Mouse (Mus musculus) heart, adult 11 months (tissue): ENCODE data around the gene Ltbp3.

Experiments
- DNase-seq: peaks from one replicate; pipeline ENCODE4 v3.0.0; 2022

Gene Ltbp3

DNA sequence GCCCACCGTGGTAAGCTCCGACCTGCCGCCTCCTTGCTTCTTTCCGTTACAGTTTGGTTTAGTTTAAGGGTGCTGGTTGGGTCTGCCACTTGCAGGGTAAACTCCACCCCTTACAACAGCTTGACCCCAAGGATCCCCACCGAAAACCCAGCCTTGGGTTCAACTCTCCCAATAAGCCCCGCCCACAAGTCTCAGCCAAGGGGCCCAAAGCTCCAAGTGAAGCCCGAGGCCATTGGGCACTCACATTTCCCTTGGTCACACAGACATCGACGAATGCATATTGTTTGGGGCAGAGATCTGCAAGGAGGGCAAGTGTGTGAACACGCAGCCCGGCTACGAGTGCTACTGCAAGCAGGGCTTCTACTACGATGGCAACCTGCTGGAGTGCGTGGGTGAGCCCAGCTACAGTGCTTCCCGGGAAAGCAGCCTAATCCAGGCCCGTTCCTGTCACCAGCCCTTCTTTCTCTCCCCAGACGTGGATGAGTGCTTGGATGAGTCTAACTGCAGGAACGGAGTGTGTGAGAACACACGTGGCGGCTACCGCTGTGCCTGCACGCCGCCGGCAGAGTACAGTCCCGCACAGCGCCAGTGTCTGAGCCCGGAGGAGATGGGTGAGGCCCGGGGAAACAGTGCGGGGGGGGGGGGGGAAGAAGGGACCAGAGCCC is 15.7 kb downstream of the Ltbp3 start:
- DNase-seq: no peak

DNA sequence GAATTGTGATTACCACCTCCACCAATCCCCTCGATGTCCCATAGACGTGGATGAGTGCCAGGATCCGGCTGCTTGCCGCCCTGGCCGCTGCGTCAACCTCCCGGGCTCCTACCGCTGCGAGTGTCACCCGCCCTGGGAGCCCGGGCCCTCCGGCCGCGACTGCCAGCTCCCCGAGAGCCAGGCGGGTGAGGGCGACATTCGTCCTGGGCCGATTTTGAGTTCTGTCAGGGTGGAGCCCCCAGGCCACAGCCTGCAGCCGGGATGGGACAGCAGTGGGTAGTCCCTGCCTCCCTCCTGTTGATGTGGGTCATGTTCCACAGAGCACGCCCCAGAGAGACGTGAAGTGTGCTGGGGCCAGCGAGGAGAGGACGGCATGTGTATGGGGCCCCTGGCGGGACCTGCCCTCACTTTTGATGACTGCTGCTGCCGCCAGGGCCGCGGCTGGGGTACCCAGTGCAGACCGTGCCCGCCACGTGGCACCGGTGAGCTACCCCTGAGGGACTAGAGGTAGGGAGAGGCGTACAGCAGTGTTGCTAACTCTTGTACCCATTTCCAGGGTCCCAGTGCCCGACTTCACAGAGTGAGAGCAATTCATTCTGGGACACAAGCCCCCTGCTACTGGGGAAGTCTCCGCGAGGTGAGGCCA is 16.4 kb downstream of the Ltbp3 start:
- DNase-seq: peak; percentile 91

DNA sequence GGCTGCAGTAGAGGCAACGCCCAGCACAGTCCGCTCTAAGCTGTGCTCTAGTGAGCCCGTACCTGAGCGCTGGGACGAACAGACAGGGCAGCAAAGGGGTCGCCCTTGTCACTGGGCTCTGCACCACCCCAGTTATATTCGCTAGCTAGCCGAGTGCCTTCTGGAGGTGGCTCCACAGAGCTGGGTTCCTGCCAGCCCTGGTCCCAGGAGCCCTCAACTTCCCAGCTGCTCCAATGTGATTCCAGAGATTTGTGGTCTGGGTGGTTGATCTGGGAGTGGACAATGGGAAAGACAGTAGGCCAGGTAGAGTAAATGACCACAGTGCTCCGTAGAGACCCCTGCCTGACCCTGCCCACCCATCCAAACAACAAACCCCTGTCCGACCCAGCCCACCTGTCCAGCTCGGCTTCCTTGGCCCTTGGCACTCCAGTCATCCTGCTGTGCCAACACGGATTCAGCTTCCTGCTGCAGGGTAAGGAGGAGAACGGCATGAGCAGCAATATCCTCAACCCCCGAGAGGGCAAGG is 18.2 kb downstream of the Ltbp3 start:
- peak; percentile 90 for DNase-seq

DNA sequence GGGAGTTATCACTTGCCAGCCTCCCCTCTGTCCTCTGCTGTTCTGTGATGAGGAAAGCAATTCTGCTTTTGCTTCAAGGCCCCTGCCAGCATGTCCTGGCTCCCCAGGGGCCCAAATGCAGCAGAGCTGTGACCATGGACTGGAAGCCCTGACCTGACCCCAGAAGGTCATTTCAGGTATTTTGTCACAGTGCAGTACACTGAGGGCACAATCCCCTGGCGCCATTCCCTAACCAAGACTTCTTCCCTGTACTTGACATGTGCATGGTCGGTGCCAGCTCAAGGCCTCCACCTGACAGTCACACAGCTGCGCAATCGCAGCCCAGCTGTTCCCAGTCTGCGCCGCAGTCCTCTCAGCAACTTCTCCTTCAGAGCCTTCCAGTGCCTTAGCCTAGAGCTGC is 22.5 kb downstream of the Ltbp3 start:
- DNase-seq: no peak

DNA sequence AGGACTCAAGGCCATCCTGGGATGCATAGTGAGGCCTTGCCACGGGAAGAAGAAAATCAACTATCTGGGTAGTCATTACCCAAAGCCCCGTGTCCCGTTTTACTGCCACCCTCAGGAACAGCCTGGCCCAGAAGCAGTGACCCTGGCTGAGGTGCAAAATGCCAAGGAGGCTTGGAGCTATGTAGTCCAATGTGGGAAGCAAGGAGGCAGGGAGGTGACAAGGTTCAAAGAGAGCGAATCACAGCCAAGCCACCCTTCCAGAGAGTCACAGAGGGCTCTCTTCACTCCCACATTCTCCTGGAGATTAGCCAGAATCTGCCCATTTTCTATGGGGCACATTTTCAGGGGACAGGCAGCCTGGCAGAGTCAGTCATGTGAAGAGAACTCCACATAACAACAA is 26.6 kb downstream of the Ltbp3 start:
- no peak for DNase-seq

- DNase-seq: peak; percentile 95
Measured at GRCm38 (mm10) chr19:5770311-5770710, 29.6 kb downstream of the Ltbp3 start.

DNA sequence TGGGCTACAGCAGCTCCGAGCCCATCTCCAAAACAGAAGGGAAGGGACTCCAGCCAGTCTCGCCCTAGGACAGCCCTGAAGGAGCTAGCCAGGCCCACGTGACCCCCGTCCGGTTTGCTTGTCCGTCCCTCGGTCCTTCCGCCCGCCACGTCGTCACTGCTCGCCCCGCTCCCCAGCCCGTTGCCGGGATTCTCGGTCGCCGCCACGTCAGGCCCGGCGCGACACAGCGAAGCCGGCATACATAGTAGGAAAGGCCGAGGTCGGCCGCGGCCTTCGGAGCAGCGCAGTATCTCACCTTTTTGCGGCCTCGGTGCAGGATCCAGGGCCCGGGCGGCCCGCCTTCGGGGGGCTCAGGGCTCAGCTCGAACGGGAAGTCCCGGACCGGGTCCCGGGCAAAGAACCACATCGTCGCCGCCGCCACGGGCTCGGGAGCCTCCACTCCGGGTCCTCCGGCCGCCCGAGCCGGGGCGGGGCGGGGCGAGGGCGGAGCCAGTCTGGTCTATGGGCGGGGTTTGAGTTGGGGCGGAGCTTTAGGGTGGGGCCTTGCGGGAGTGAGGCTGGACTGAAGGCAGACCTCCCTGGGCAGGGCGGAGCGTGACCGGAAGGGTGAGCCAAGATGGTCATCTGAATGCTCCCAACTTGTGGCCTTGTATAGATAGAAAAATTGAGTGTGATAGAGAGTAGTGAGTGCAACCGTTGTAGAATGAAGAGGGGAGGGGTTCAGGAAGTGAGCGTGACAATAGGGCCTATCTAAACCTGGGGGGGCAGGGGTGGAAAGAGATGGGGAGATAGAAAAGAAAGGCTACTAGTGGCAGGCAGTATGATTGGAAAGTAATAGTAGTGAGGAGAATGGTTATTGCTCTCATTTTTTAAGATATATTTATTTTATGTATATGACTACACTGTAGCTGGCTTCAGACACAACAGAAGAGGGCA is 30.5 kb downstream of the Ltbp3 start, which contains the start of gene Scyl1:
Scyl1 (minus strand) TSS at position 495 of the 936 bp plus-strand sequence.
- DNase-seq: peak; percentile 100

GRCm38 (mm10) chr19:5777387-5778032 is 36.8 kb downstream of the Ltbp3 start:
- no peak for DNase-seq

DNA sequence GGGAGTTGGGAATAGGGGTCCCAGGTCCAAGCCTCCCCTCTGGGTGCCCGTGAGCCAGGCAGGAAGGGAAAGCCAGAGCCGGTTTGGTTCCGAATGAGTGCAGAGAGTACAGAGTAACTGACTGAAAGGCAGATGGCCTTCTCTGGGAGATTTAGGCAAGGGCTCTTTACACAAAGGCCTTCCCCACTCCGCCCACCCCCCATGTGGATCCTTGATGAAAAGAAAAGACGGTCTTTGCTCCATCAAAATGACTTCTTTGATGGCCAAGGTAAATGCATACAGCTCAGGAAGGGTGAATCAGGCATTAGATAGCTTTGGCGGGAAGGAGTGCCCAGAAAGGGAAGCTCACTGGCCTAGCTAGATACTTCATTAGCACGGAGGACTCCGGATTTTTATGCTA is 37.6 kb downstream of the Ltbp3 start:
- DNase-seq: no peak

DNA sequence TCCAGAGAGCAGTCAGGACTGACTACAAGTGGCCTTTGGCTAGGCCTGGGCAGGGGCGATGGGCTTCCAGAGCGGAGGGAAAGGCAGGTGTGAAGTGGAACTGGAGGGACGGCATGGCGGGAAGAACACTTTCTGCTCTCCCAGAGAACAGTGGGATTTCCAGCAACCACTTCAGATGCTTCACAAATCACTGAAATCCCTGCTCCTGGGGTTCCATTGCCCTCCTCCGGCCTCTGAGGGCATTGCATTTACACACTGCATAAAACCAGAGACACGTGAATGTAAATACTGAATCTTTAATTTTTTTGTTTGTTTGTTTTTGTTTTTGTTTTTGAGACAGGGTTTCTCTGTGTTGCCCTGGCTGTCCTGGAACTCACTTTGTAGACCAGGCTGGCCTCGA is 39.5 kb downstream of the Ltbp3 start:
- DNase-seq: no peak

DNA sequence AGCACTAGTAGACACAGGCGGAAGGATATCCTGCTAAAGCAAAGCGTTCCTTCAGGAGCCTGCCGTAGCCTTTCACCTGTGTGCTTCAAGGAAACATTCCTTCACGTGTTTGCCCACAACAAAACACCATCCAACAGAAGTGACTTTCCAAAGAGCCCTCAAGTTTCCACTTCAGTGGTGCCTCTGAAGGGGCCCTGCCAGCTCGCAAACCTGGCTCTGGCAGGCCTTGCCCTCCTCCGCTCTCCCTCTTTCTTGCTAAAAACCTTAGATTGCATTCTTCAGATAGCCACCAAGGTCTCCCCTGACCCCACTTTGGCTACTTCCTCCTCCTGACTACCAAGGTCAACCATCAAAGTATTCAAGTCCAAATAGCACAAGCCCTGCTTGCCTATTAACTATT is 40.8 kb downstream of the Ltbp3 start:
- no peak for DNase-seq

DNA sequence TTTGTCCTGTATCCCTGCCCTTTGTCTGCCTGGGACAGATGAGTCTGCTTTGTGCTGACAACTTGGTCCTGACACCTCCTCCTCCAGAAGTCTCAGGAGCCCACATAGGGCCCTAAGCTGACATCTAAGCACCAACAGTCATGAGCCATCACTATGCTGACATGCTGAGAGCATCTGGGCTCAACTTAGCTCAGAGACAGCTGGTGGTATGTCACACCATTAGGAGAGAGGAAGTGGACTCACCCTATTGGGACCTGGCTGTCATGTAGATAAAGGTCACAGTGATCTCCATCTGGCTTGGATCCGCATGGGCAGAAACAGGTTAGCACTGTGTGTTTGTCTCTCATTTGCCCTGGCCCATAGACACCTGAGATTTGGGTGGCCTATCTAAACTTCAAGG is 41.4 kb downstream of the Ltbp3 start:
- DNase-seq: no peak

DNA sequence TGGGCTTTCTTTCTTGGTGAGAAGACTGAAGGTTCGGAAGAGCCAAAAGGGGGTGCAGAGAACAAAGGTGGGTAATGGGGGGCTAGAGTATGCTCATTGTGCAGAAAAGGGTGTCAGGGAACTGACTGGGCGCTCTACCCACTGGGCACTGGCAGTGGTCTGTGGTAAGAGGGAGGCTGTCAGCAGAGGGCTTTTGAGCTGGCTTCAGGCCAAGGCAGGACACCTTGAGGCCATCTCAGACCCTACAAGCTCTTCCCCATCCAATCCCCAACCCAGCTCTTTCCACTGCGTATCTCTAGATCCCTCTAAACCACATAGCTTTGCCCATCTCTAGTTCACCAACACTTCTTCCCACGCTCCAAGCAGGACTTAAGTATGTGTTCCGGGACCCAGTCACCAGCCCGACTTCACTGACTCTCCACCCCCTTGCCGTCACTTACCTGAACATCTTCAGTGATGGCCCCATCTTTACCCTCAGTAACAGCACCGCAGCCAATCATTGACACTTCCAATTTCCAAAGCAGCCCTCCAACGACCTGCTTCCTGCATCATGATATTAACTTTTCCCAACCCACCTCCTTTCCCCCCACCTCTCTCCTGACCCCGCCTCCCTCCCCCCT is 44.4 kb downstream of the Ltbp3 start:
- DNase-seq: peak; percentile 91

- peak; percentile 98 for DNase-seq
Measured at GRCm38 (mm10) chr19:5786441-5787114, 45.9 kb downstream of the Ltbp3 start.

DNA sequence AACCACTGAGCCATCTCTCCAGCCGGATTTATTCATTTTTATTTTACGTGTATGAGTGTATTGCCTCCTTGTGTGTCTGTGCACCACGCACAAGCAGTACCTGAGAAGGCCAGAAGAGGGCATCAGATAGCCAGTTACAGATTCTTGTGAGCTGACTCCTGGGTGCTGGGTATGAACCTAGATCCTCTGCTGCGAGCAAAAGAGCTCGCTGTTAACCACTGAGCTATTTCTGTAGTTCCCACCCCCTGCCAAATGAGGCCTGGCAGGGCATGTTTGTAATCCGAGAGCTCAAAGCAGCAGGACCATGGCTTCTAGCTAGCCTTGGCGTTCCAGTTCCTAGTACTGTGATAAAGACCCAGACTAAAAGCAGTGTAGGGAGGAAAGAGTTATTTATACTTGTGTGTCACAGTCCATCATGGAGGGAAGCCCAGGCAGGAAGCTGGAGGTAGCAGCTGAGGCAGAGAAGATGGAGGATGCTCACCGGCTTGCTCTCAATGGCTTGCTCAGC is 46.5 kb downstream of the Ltbp3 start:
- DNase-seq: peak; percentile 99

DNA sequence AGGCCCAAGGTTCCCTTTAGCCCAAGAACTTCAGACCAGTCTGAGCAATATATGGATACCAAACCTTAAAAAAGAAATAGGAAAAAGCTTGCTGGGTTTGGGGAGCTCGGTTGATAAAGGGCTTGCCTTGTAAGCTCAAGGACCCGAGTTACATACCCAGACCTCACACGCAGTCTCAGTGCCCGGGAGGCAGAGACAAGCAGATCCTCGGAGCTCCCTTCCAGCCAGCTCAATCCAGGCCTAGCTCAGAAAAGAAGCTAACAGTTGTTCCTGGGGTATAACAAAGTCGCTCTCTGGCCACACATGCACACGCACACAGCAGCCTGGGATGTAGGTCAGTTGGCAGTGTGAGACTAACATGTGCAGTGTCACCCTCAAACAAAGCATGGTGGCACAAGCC is 47.2 kb downstream of the Ltbp3 start:
- DNase-seq: peak; percentile 91

DNA sequence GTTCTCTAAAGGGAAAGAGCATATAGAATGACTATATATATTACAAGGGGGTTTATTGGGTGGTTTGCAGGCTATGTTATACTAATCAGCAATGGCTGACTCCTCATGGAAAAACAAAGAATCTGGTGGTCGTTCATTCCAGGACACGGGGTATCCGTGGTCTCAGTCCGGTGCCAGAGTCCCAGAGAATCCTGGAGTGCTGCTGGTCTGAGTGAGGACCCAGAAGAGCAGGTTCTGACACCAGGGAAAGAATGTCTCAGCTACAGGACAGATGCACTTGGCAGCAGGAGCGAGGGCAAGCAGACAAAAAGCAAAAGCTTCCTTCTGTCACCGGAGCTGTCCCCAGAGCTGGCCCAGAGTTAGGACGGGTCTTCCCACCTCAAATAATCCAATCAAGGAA is 47.9 kb downstream of the Ltbp3 start:
- DNase-seq: peak; percentile 92

DNA sequence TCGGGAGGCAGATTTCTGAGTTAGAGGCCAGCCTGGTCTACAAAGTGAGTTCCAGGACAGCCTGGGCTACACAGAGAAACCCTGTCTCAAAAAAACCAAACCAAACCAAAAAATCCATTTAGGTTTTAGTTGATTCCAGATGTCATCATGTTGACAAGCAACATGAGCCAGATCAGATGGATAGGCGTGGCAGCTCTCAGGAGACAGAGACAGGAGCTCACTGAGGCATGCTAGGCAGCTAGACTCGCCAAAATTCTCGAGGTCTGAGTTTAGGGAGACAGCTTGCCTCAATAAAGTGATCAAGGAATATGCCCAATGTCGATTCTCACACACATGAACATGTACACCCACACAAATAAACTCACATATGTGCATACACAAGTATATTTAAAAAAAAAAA is 48.4 kb downstream of the Ltbp3 start:
- DNase-seq: no peak

GRCm38 (mm10) chr19:5791329-5791728 is 50.6 kb downstream of the Ltbp3 start:
- no peak for DNase-seq

GRCm38 (mm10) chr19:5793116-5793515 is 52.4 kb downstream of the Ltbp3 start:
- DNase-seq: peak; percentile 95
